Mouse (Mus musculus): ENCODE results near the gene Olfr519. TPM values are rescaled to one million over a fixed set of nuclear protein-coding genes. Genes with fewer than 3 reads are reported as not detected.
A peak's percentile ranks its signal among the peaks of the same experiment; 100 is the strongest.

The Olfr519 gene
- total and polyA plus RNA-seq, 3 experiments, result not detected

DNA sequence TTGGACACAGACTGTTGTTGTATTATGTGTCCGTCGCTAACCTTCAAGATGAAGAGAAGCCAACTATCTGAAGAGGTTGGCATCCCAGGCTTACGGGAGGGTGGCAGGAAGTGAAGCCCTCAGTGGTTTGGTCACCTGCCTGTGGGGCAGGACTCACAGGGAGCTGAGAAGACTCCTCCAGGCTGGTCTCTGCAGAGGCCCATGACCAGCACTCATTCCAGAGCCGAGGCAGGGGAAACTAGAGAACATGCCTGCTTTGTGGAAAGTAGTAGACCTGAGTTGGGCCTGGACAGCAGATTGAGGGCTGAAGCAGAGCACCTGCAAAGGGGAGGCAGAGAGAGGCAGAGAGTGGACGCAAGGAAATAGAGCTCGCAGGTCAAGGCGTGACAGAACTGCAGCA lies 41.2 kb upstream of the Olfr519 start:
- TF ChIP-seq CHD2 (IDR thresholded peaks at IDR 0.05; ENCODE audit: low read length) (no peak), UBTF (IDR thresholded peaks at IDR 0.05; ENCODE audit: low read depth, low read length) (no peak)
- in situ Hi-C loops (cut with MboI; ENCODE audit: low pct_ligation_motif_present, low pct_unique_long_range_greater_than_20kb, low sequenced_read_pairs), result loop anchor here (10.0 kb wide), 1 partner anchor 121 kb away; no protein-coding TSS in a partner anchor
- peaks cover 1% of the 10 kb centered on the region for H3K27me3 ChIP-seq (replicated peaks)
- H3K9me3 ChIP-seq (replicated peaks; ENCODE audit: low read length), result no peaks in the 10 kb centered on the region
- dilution Hi-C loops (cut with MboI; ENCODE audit: extremely low pct_ligation_motif_present, extremely low pct_unique_long_range_greater_than_20kb, low sequenced_read_pairs), result no loop called here
- peaks cover 37 to 50% of the 10 kb centered on the region in 2 experiments for H3K36me3 ChIP-seq (replicated peaks in 1 of 2; ENCODE audit: control insufficient read depth in 1 of 2, insufficient read depth in 1 of 2, low read length in 1 of 2)
- peak overlapping the region; percentile 88 to 94 (median 92) for H3K4me3 ChIP-seq (replicated peaks in 1 of 3; ENCODE audit: low read depth in 2 of 3, low read length in 2 of 3, poor library complexity in 1 of 3)
- H3K27ac ChIP-seq (ENCODE audit: insufficient read depth, low read depth), result no peak overlapping the region
- H3K4me2 ChIP-seq (ENCODE audit: insufficient read depth, low read depth, poor library complexity, severe bottlenecking), result peak overlapping the region; percentile 97
- peak overlapping the region; percentile 87 for H3K9ac ChIP-seq (ENCODE audit: insufficient read depth, low read depth)
- H3K4me1 ChIP-seq (ENCODE audit: control insufficient read depth in 1 of 2, insufficient read depth in 2 of 2), result peaks cover 3 to 27% of the 10 kb centered on the region in 2 experiments; a peak in 3 of 4 replicates
- peaks cover 25% of the 10 kb centered on the region for H3K79me2 ChIP-seq (replicated peaks; ENCODE audit: control insufficient read depth, extremely low read depth, insufficient read depth, poor library complexity, severe bottlenecking)
- DNase-seq (ENCODE audit: extremely low read depth), result no peak

- dilution Hi-C loops (cut with MboI; ENCODE audit: extremely low pct_ligation_motif_present, extremely low pct_unique_long_range_greater_than_20kb, low sequenced_read_pairs), result no loop called here
- TF ChIP-seq PAX5 (IDR thresholded peaks at IDR 0.05; ENCODE audit: low read length), result no peak
- no peak for TF ChIP-seq IRF4 (IDR thresholded peaks at IDR 0.05; ENCODE audit: low read depth, low read length)
- TF ChIP-seq POLR2A (IDR thresholded peaks at IDR 0.05; ENCODE audit: low read depth, low read length), result no peak
- TF ChIP-seq ZMIZ1 (IDR thresholded peaks at IDR 0.05; ENCODE audit: low read depth, low read length), result no peak
- no peak for TF ChIP-seq MAX (IDR thresholded peaks at IDR 0.05; ENCODE audit: low read length)
- no peak for TF ChIP-seq CTCF (conservative IDR thresholded peaks at IDR 0.05 in 1 of 2, IDR thresholded peaks at IDR 0.05 in 1 of 2; ENCODE audit: low read depth in 2 of 2, low read length in 2 of 2)
- TF ChIP-seq RCOR1 (conservative IDR thresholded peaks at IDR 0.05; ENCODE audit: low read depth, low read length), result no peak
- TF ChIP-seq JUN (IDR thresholded peaks at IDR 0.05; ENCODE audit: insufficient read depth, low read depth, low read length), result no peak
- TF ChIP-seq SIN3A (IDR thresholded peaks at IDR 0.05; ENCODE audit: low read length), result no peak
- TF ChIP-seq MXI1 (IDR thresholded peaks at IDR 0.05; ENCODE audit: low read depth, low read length), result no peak
- TF ChIP-seq MYC (IDR thresholded peaks at IDR 0.05; ENCODE audit: low read depth, low read length), result no peak
- TF ChIP-seq ZKSCAN1 (IDR thresholded peaks at IDR 0.05; ENCODE audit: borderline replicate concordance, low read depth, low read length), result no peak
- TF ChIP-seq POLR2AphosphoS2 (IDR thresholded peaks at IDR 0.05; ENCODE audit: low read depth, low read length), result no peak
- no peak for TF ChIP-seq CHD2 (IDR thresholded peaks at IDR 0.05; ENCODE audit: low read length)
- TF ChIP-seq JUND (conservative IDR thresholded peaks at IDR 0.05; ENCODE audit: low read depth, low read length), result no peak
- TF ChIP-seq MAFK (IDR thresholded peaks at IDR 0.05; ENCODE audit: insufficient replicate concordance, low read length), result no peak
- no peak for TF ChIP-seq HCFC1 (IDR thresholded peaks at IDR 0.05; ENCODE audit: low read depth, low read length)
- TF ChIP-seq USF1 (IDR thresholded peaks at IDR 0.05; ENCODE audit: low read depth, low read length), result no peak
- no peak for TF ChIP-seq TBP (conservative IDR thresholded peaks at IDR 0.05; ENCODE audit: low read depth, low read length)
- H3K4me2 ChIP-seq (ENCODE audit: insufficient read depth, low read depth, poor library complexity, severe bottlenecking), result peak overlapping the region; percentile 97
Measured at GRCm38 (mm10) chr7:108934836-108935235, 40.6 kb upstream of the Olfr519 start.

More at GRCm38 (mm10) chr7:108934836-108935235, 40.6 kb upstream of the Olfr519 start:
- Histone ChIP-seq H3K36me3 (replicated peaks in 1 of 2; ENCODE audit: control insufficient read depth in 1 of 2, insufficient read depth in 1 of 2, low read length in 1 of 2) (peaks cover 31 to 44% of the 10 kb centered on the region in 2 experiments), H3K4me1 (ENCODE audit: control insufficient read depth in 1 of 2, insufficient read depth in 2 of 2) (peaks cover 3 to 27% of the 10 kb centered on the region in 2 experiments; a peak in 3 of 4 replicates), H3K27me3 (replicated peaks) (peaks cover 1% of the 10 kb centered on the region), H3K9ac (ENCODE audit: insufficient read depth, low read depth) (peak overlapping the region; percentile 87), H3K27ac (ENCODE audit: insufficient read depth, low read depth) (no peak overlapping the region), H3K4me3 (replicated peaks in 1 of 3; ENCODE audit: low read depth in 2 of 3, low read length in 2 of 3, poor library complexity in 1 of 3) (peak overlapping the region; percentile 88 to 94 (median 92)), H3K9me3 (replicated peaks; ENCODE audit: low read length) (no peaks in the 10 kb centered on the region), H3K79me2 (replicated peaks; ENCODE audit: control insufficient read depth, extremely low read depth, insufficient read depth, poor library complexity, severe bottlenecking) (peaks cover 25% of the 10 kb centered on the region)
- in situ Hi-C loops (cut with MboI; ENCODE audit: low pct_ligation_motif_present, low pct_unique_long_range_greater_than_20kb, low sequenced_read_pairs), result loop anchor here (10.0 kb wide), 1 partner anchor 120 kb away; no protein-coding TSS in a partner anchor
- DNase-seq (ENCODE audit: extremely low read depth), result no peak

Data from CH12.LX (cell line).